Mouse (Mus musculus) lung, embryonic 14.5 days (tissue): Measurements from ENCODE around the gene Gm20388. TPM values are rescaled to one million over a fixed set of nuclear protein-coding genes. Genes with fewer than 3 reads are reported as not detected.
A peak's percentile ranks its signal among the peaks of the same experiment; 100 is the strongest.

Experiments
- ATAC-seq: fragments of 200-750 bp; cut with Nextera tagmentation; 2 replicates; pipeline ENCODE4 v1.8.0; 2017; ENCODE audit warnings: mild to moderate bottlenecking, moderate TSS enrichment, moderate library complexity; ENCODE audit not compliant: insufficient read depth
- DNase-seq: peaks from one replicate; pipeline ENCODE4 v3.0.0-alpha.2; 2015
- H3K27ac ChIP-seq: fragments of 300-500 bp; sonication (generic); 2 replicates; pipeline ENCODE4 v1.5.1; 2014; ENCODE audit warnings: low read depth, mild to moderate bottlenecking, moderate library complexity
- H3K27me3 ChIP-seq: fragments of 300-500 bp; sonication (generic); 2 replicates; pipeline ENCODE4 v1.6.1; 2014; ENCODE audit warnings: low read length, control low read depth; ENCODE audit not compliant: insufficient read depth
- H3K36me3 ChIP-seq: fragments of 300-500 bp; sonication (generic); 2 replicates; pipeline ENCODE4 v1.6.1; 2014; ENCODE audit warnings: control low read depth; ENCODE audit not compliant: insufficient read depth
- H3K4me1 ChIP-seq: fragments of 300-500 bp; sonication (generic); 2 replicates; pipeline ENCODE4 v1.6.1; 2014; ENCODE audit warnings: antibody characterized with exemption, control low read depth; ENCODE audit not compliant: insufficient read depth
- H3K4me2 ChIP-seq: fragments of 300-500 bp; sonication (generic); 2 replicates; pipeline ENCODE4 v1.6.1; 2014; ENCODE audit warnings: mild to moderate bottlenecking
- H3K4me3 ChIP-seq: fragments of 300-500 bp; sonication (generic); 2 replicates; pipeline ENCODE4 v1.5.1; 2014; ENCODE audit warnings: low read depth, low read length
- H3K9ac ChIP-seq: fragments of 300-500 bp; sonication (generic); 2 replicates; pipeline ENCODE4 v1.6.1; 2014
- H3K9me3 ChIP-seq: fragments of 300-500 bp; sonication (generic); 2 replicates; pipeline ENCODE4 v1.6.1; 2016; ENCODE audit warnings: low read depth, low read length, control low read depth
- CTCF ChIP-seq: IDR thresholded peaks from 2 replicates; pipeline ENCODE4 v1.5.1; 2016; ENCODE audit warnings: antibody characterized with exemption, low read depth
- WGBS: fragments of 180-500 bp; shearing (Covaris S2); extraction: QIAGEN DNeasy Blood & Tissue Kit; methylation state at CpG from one replicate; pipeline ENCODE4 v1.1.7; 2014; 5-methylcytosine and 5-hydroxymethylcytosine counted together
- polyA plus RNA-seq: library from polyadenylated mRNA; unstranded; fragments of >200 nt; fragmentation: Nextera tagmentation; extraction: Ambion mirVana; gene quantifications from 2 replicates; pipeline ENCODE4 v1.2.1, GENCODE M21; 2014

The Gm20388 gene
- polyA plus RNA-seq, 1 experiment from 2014 or later: not detected

DNA sequence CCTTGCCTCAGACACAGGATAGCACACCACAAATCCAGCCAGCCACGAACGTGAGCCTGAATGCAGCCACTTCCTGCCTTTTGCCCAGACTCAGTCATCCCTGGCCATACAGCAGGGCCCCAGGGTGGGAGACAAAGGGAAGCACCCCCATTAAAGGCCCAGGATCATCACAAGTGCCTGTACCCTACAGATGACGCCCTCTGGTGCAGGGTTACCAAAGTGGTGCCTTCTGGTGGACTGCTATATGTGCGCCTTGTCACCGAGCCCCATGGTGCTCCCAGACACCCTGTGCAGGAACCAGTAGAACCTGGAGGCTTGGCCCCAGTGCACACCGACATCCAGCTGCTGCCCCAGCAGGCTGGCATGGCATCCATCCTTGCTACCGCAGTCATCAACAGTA, 2422.9 kb downstream of the Gm20388 start:
- ATAC-seq (no peak), DNase-seq (no peak)
- Histone ChIP-seq H3K36me3 (peaks cover 42% of the 10 kb centered on the region; the same call in 1 of the 2 replicates), H3K9ac (no peak overlapping the region), H3K4me2 (no peak overlapping the region), H3K27ac (no peak overlapping the region), H3K4me1 (peaks cover 16% of the 10 kb centered on the region), H3K4me3 (no peak overlapping the region), H3K27me3 (peaks cover 31% of the 10 kb centered on the region), H3K9me3 (no peaks in the 10 kb centered on the region)
- WGBS: 91% methylated on average over 7 of the region's 7 CpGs
- TF ChIP-seq CTCF: no peak

DNA sequence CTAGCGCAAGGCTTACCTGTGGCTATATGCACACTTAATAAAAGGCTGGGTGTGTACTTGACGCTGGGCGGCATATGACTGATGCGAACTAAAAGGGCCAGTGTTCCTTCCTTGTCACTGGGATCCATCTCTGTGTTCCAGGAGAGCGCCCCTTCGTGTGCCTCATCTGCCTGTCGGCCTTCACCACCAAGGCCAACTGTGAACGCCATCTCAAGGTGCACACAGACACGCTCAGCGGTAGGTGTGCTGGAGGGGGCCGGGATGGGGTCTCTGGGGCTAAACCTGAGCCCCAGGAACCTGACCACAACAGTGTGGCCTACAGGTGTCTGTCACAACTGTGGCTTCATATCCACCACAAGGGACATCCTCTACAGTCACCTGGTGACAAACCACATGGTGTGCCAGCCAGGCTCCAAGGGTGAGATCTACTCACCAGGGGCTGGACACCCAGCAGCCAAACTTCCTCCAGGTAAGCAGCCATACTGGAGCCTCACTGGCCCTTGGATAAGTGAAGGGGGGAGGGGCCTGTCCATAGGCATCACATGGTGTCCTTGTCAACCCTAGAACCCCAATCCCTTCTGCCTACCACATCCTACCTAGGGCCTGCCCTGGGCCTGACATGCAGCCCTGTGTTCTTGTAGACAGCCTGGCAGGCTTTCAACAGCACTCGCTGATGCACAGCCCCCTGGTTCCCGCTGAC, 2424.3 kb downstream of the Gm20388 start:
- peaks cover 42% of the 10 kb centered on the region; the same call in 1 of the 2 replicates for H3K36me3 ChIP-seq
- peaks cover 31% of the 10 kb centered on the region for H3K27me3 ChIP-seq
- WGBS: 91% methylated on average over 13 of the region's 13 CpGs

DNA sequence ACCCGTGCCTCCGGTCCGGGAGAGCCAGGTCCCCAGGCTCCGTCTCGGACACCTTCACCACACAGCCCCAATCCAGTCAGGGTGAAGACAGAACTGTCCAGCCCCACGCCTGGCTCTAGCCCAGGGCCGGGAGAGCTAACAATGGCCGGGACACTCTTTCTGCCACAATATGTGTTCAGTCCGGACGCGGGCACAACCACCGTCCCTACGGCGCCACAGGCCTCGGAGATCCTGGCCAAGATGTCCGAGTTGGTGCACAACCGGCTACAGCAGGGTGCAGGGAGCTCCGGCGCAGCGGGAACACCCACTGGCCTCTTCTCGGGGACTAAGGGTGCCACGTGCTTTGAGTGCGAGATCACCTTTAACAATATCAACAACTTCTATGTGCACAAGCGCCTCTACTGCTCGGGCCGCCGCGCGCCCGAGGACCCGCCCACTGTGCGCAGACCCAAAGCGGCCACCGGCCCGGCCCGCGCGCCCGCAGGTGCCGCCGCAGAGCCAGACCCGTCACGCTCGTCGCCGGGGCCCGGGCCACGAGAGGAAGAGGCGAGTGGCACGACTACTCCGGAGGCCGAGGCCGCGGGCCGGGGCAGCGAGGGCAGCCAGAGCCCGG, 2425.1 kb downstream of the Gm20388 start:
- Histone ChIP-seq H3K27ac (no peak overlapping the region), H3K4me1 (peaks cover 12% of the 10 kb centered on the region), H3K9ac (peak overlapping the region; percentile 36), H3K4me2 (peak overlapping the region; percentile 91), H3K4me3 (peak overlapping the region; percentile 55), H3K9me3 (no peaks in the 10 kb centered on the region), H3K27me3 (peaks cover 31% of the 10 kb centered on the region), H3K36me3 (peaks cover 42% of the 10 kb centered on the region; the same call in 1 of the 2 replicates)
- ATAC-seq: peak; percentile 33; the same call in 1 of the 2 replicates
- DNase-seq: peak; percentile 39
- 19% methylated on average over 57 of the region's 57 CpGs for WGBS
- no peak for TF ChIP-seq CTCF

More for the DNA sequence above, 2424.3 kb downstream of the Gm20388 start:
- no peak overlapping the region for H3K4me3 ChIP-seq
- H3K9ac ChIP-seq: no peak overlapping the region
- H3K4me2 ChIP-seq: no peak overlapping the region
- no peak for DNase-seq
- TF ChIP-seq CTCF: no peak
- H3K4me1 ChIP-seq: peaks cover 16% of the 10 kb centered on the region
- no peaks in the 10 kb centered on the region for H3K9me3 ChIP-seq
- no peak overlapping the region for H3K27ac ChIP-seq
- ATAC-seq: no peak

DNA sequence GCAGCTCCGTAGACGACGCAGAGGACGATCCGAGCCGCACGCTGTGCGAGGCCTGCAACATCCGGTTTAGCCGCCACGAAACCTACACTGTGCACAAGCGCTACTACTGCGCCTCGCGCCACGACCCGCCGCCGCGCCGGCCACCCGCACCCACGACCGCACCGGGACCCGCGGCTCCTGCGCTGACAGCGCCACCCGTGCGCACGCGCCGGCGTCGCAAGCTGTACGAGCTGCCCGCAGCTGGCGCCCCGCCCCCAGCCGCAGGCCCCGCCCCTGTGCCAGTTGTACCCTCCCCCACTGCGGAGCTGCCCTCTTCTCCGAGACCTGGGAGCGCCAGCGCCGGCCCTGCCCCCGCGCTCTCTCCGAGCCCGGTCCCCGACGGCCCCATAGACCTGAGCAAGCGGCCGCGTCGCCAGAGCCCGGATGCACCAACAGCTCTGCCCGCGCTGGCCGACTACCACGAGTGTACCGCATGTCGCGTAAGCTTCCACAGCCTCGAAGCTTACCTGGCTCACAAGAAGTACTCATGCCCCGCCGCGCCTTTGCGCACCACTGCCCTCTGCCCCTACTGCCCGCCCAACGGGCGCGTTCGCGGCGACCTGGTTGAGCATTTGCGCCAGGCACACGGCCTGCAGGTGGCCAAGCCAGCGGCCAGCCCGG, 2425.7 kb downstream of the Gm20388 start:
- Histone ChIP-seq H3K4me3 (peak overlapping the region; percentile 55), H3K9ac (peak overlapping the region; percentile 36), H3K4me2 (peak overlapping the region; percentile 91), H3K27ac (no peak overlapping the region), H3K4me1 (peaks cover 6% of the 10 kb centered on the region), H3K27me3 (peaks cover 31% of the 10 kb centered on the region), H3K9me3 (no peaks in the 10 kb centered on the region), H3K36me3 (peaks cover 42% of the 10 kb centered on the region; the same call in 1 of the 2 replicates)
- ATAC-seq (peak; percentile 44), DNase-seq (peak; percentile 73)
- 6% methylated on average over 81 of the region's 81 CpGs for WGBS
- TF ChIP-seq CTCF: no peak

DNA sequence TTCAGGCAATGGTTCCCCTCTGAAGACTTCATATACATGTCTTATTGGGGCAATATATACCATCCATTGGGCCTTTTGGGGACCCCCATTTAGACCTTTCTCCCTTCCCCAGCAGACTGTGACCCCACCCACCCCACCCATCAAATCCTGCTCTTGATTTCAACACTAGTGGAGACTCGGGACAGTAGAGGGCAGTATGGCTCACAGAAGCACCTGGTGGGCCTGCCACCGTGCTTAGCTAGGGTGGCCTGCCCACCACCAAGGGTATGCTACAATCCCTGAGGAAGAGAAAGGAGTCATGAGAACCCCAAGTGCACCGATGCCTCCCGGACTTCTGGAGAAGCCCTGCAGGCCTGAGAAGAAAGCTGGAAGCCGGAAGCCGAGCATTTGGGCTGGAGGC, 2428.2 kb downstream of the Gm20388 start:
- no peak overlapping the region for H3K27ac ChIP-seq
- WGBS: 57% methylated on average over 6 of the region's 6 CpGs
- H3K4me2 ChIP-seq: no peak overlapping the region
- peaks cover 3% of the 10 kb centered on the region; the same call in 1 of the 2 replicates for H3K4me1 ChIP-seq
- no peak overlapping the region for H3K4me3 ChIP-seq
- peaks cover 33% of the 10 kb centered on the region; the same call in 1 of the 2 replicates for H3K36me3 ChIP-seq
- ATAC-seq (no peak), DNase-seq (no peak)
- no peak overlapping the region for H3K9ac ChIP-seq
- no peak for TF ChIP-seq CTCF
- H3K9me3 ChIP-seq: no peaks in the 10 kb centered on the region
- H3K27me3 ChIP-seq: peaks cover 47% of the 10 kb centered on the region

DNA sequence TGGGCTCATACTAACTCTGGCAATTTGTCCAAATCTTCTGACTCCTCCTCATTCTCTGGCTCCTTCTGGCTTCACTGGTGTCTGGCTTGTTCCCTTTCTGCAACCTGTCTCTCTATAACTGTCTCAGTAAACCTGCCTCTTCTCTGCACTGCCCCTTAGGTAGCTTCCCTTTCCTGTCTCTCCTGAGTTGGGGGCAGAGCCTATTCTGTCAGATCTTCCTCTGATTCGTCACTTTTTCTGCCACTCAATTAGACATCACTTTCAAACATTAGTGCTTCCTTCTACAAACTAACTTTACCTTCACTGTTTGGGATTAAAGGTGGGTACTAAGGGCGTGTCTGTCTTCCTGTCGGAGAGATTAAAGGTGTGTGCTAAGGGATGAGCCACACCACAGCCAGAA, 2430.1 kb downstream of the Gm20388 start:
- no peak for DNase-seq
- H3K4me3 ChIP-seq: no peak overlapping the region
- H3K36me3 ChIP-seq: 0 out of 2 replicates have a peak, but pooled peaks cover 17% of the 10 kb centered on the region
- no peak overlapping the region for H3K4me2 ChIP-seq
- no peak overlapping the region for H3K9ac ChIP-seq
- ATAC-seq: no peak
- peaks cover 49% of the 10 kb centered on the region for H3K27me3 ChIP-seq
- peaks cover 8% of the 10 kb centered on the region for H3K4me1 ChIP-seq
- no peak overlapping the region for H3K27ac ChIP-seq
- no peak for TF ChIP-seq CTCF
- no peaks in the 10 kb centered on the region for H3K9me3 ChIP-seq
- WGBS: 80% methylated on average over 3 of the region's 3 CpGs

DNA sequence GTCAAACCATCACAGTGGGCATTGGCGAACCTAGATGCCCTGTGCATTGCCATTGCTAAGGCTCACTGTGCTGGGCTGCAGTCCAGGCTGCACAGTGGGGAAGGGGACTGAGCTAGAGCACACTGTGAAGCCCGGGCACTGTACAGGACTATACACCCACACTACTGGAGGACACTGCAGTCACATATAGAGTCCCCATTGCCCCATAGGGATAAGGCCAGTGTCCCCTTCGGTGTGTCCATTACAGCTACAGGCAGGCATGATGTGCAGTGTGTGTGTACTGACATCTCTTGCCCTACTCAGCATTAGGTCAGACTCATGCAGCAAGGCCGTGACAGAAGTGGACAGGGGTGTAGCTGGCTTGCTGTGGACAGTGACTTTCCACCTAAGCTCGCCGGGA, 2431.1 kb downstream of the Gm20388 start:
- WGBS: 66% methylated on average over 6 of the region's 6 CpGs
- no peak overlapping the region for H3K9ac ChIP-seq

More for the DNA sequence above, 2431.1 kb downstream of the Gm20388 start:
- TF ChIP-seq CTCF: no peak
- Histone ChIP-seq H3K4me3 (no peak overlapping the region), H3K27me3 (peaks cover 40% of the 10 kb centered on the region), H3K4me2 (no peak overlapping the region), H3K36me3 (0 out of 2 replicates have a peak, but pooled peaks cover 7% of the 10 kb centered on the region), H3K9me3 (no peaks in the 10 kb centered on the region), H3K27ac (no peak overlapping the region), H3K4me1 (peaks cover 8% of the 10 kb centered on the region)
- ATAC-seq (no peak), DNase-seq (no peak)
